Mouse (Mus musculus) neural tube, embryonic 14.5 days (tissue): ENCODE measurements at regions not wholly inside any gene's neighbourhood (a gene's known extent, or its start where the extent isn't known, plus 50 kb on each side); places are given as distances from the start of the nearest gene placed in this dataset.

ENCODE experiments used
- ATAC-seq: fragments of 200-750 bp; cut with Nextera tagmentation; 2 replicates; pipeline ENCODE4 v1.8.0; 2017; ENCODE audit warnings: low read depth, mild to moderate bottlenecking, moderate TSS enrichment, moderate library complexity
- H3K27ac ChIP-seq: fragments of 300-500 bp; sonication (generic); 2 replicates; pipeline ENCODE4 v1.5.1; 2014; ENCODE audit warnings: low read depth, mild to moderate bottlenecking, control low read depth, low read length, moderate library complexity, mixed read lengths
- H3K27me3 ChIP-seq: fragments of 300-500 bp; sonication (generic); 2 replicates; pipeline ENCODE4 v1.6.1; 2014; ENCODE audit warnings: low read length; ENCODE audit not compliant: control insufficient read depth, insufficient read depth
- H3K36me3 ChIP-seq: fragments of 300-500 bp; sonication (generic); 2 replicates; pipeline ENCODE4 v1.6.1; 2014; ENCODE audit warnings: low read length, mixed read lengths; ENCODE audit not compliant: control insufficient read depth, insufficient read depth
- H3K4me1 ChIP-seq: fragments of 300-500 bp; sonication (generic); 2 replicates; pipeline ENCODE4 v1.6.1; 2014; ENCODE audit warnings: low read length; ENCODE audit not compliant: control insufficient read depth, insufficient read depth
- H3K4me2 ChIP-seq: fragments of 300-500 bp; sonication (generic); 2 replicates; pipeline ENCODE4 v1.6.1; 2014; ENCODE audit warnings: mild to moderate bottlenecking, low read depth, low read length, control low read depth
- H3K4me3 ChIP-seq: fragments of 300-500 bp; sonication (generic); 2 replicates; pipeline ENCODE4 v1.5.1; 2014; ENCODE audit warnings: low read depth, low read length, control low read depth, mixed read lengths
- H3K9ac ChIP-seq: fragments of 300-500 bp; sonication (generic); replicated peaks from 2 replicates; pipeline ENCODE4 v1.6.1; 2014; ENCODE audit warnings: low read depth, mild to moderate bottlenecking, control low read depth, low read length, mixed read lengths
- H3K9me3 ChIP-seq: fragments of 300-500 bp; sonication (generic); 2 replicates; pipeline ENCODE4 v1.6.1; 2016; ENCODE audit warnings: low read length; ENCODE audit not compliant: control insufficient read depth
- WGBS: fragments of 180-500 bp; shearing (Covaris S2); extraction: QIAGEN DNeasy Blood & Tissue Kit; methylation state at CpG from one replicate; pipeline ENCODE4 v1.1.7; 2014; 5-methylcytosine and 5-hydroxymethylcytosine counted together

GRCm38 (mm10) chr14:33824421-33824874 is 98.9 kb upstream of the Gdf10 start:
- H3K4me2 ChIP-seq = no peak overlapping the region
- no peaks in the 10 kb centered on the region for H3K27me3 ChIP-seq
- 35% methylated on average over 11 of the region's 11 CpGs for WGBS
- H3K27ac ChIP-seq = no peak overlapping the region
- H3K36me3 ChIP-seq = no peaks in the 10 kb centered on the region
- ATAC-seq = peak; percentile 79
- no peaks in the 10 kb centered on the region for H3K4me1 ChIP-seq
- H3K9me3 ChIP-seq = no peaks in the 10 kb centered on the region
- H3K9ac ChIP-seq = no peak overlapping the region
- H3K4me3 ChIP-seq = no peak overlapping the region

GRCm38 (mm10) chr14:33826003-33826644 is 97.3 kb upstream of the Gdf10 start:
- Histone ChIP-seq H3K27ac (no peak overlapping the region), H3K27me3 (no peaks in the 10 kb centered on the region), H3K4me2 (no peak overlapping the region), H3K9ac (no peak overlapping the region), H3K36me3 (no peaks in the 10 kb centered on the region), H3K4me1 (no peaks in the 10 kb centered on the region), H3K9me3 (no peaks in the 10 kb centered on the region), H3K4me3 (no peak overlapping the region)
- no peak for ATAC-seq
- 89% methylated on average over 12 of the region's 12 CpGs for WGBS

GRCm38 (mm10) chr14:33832650-33833319 is 90.6 kb upstream of the Gdf10 start:
- Histone ChIP-seq H3K4me3 (no peak overlapping the region), H3K27ac (no peak overlapping the region), H3K36me3 (no peaks in the 10 kb centered on the region), H3K4me2 (no peak overlapping the region), H3K9me3 (no peaks in the 10 kb centered on the region), H3K9ac (no peak overlapping the region), H3K27me3 (no peaks in the 10 kb centered on the region), H3K4me1 (no peaks in the 10 kb centered on the region)
- WGBS = 69% methylated on average over 14 of the region's 14 CpGs
- no peak for ATAC-seq

GRCm38 (mm10) chr14:33836341-33836740 is 87.0 kb upstream of the Gdf10 start:
- Histone ChIP-seq H3K4me3 (no peak overlapping the region), H3K4me2 (no peak overlapping the region), H3K9ac (no peak overlapping the region), H3K27ac (no peak overlapping the region), H3K4me1 (no peaks in the 10 kb centered on the region), H3K27me3 (no peaks in the 10 kb centered on the region), H3K9me3 (no peaks in the 10 kb centered on the region), H3K36me3 (no peaks in the 10 kb centered on the region)
- 90% methylated on average over 11 of the region's 11 CpGs for WGBS
- no peak for ATAC-seq

GRCm38 (mm10) chr14:33841821-33842220 is 81.6 kb upstream of the Gdf10 start:
- no peak overlapping the region for H3K4me2 ChIP-seq
- no peaks in the 10 kb centered on the region for H3K27me3 ChIP-seq
- no peak overlapping the region for H3K27ac ChIP-seq
- ATAC-seq = no peak
- H3K9ac ChIP-seq = no peak overlapping the region
- H3K9me3 ChIP-seq = no peaks in the 10 kb centered on the region
- H3K4me1 ChIP-seq = no peaks in the 10 kb centered on the region
- H3K36me3 ChIP-seq = no peaks in the 10 kb centered on the region
- H3K4me3 ChIP-seq = no peak overlapping the region
- WGBS = 83% methylated on average over 6 of the region's 6 CpGs

GRCm38 (mm10) chr14:33853499-33853898 is 69.9 kb upstream of the Gdf10 start:
- H3K9ac ChIP-seq = no peak overlapping the region
- ATAC-seq = no peak
- WGBS = 86% methylated on average over 3 of the region's 3 CpGs

GRCm38 (mm10) chr14:33854181-33854580 is 69.2 kb upstream of the Gdf10 start:
- no peak for ATAC-seq

More at GRCm38 (mm10) chr14:33853499-33853898, 69.9 kb upstream of the Gdf10 start:
- no peaks in the 10 kb centered on the region for H3K4me1 ChIP-seq
- H3K27ac ChIP-seq = no peak overlapping the region
- no peak overlapping the region for H3K4me2 ChIP-seq
- no peaks in the 10 kb centered on the region for H3K27me3 ChIP-seq
- no peaks in the 10 kb centered on the region for H3K36me3 ChIP-seq
- H3K9me3 ChIP-seq = no peaks in the 10 kb centered on the region
- no peak overlapping the region for H3K4me3 ChIP-seq

GRCm38 (mm10) chr14:33856992-33857391 is 66.4 kb upstream of the Gdf10 start:
- Histone ChIP-seq H3K9ac (no peak overlapping the region), H3K27ac (no peak overlapping the region)

More at GRCm38 (mm10) chr14:33854181-33854580, 69.2 kb upstream of the Gdf10 start:
- no peak overlapping the region for H3K9ac ChIP-seq
- H3K27me3 ChIP-seq = no peaks in the 10 kb centered on the region
- no peak overlapping the region for H3K4me3 ChIP-seq
- no peak overlapping the region for H3K27ac ChIP-seq
- H3K4me1 ChIP-seq = no peaks in the 10 kb centered on the region
- H3K36me3 ChIP-seq = no peaks in the 10 kb centered on the region
- 96% methylated on average over 6 of the region's 6 CpGs for WGBS
- no peaks in the 10 kb centered on the region for H3K9me3 ChIP-seq
- no peak overlapping the region for H3K4me2 ChIP-seq

GRCm38 (mm10) chr14:33864796-33865195 is 58.6 kb upstream of the Gdf10 start:
- Histone ChIP-seq H3K27ac (no peak overlapping the region), H3K4me1 (no peaks in the 10 kb centered on the region), H3K36me3 (no peaks in the 10 kb centered on the region), H3K9me3 (no peaks in the 10 kb centered on the region), H3K27me3 (no peaks in the 10 kb centered on the region), H3K9ac (no peak overlapping the region), H3K4me3 (no peak overlapping the region), H3K4me2 (no peak overlapping the region)
- no peak for ATAC-seq
- WGBS = 75% methylated on average over 1 of the region's 1 CpGs

More at GRCm38 (mm10) chr14:33856992-33857391, 66.4 kb upstream of the Gdf10 start:
- no peak overlapping the region for H3K4me3 ChIP-seq
- no peaks in the 10 kb centered on the region for H3K36me3 ChIP-seq
- H3K4me2 ChIP-seq = no peak overlapping the region
- H3K27me3 ChIP-seq = no peaks in the 10 kb centered on the region
- H3K4me1 ChIP-seq = no peaks in the 10 kb centered on the region
- 85% methylated on average over 6 of the region's 6 CpGs for WGBS
- no peak for ATAC-seq
- H3K9me3 ChIP-seq = no peaks in the 10 kb centered on the region
